Mouse (Mus musculus) frontal cortex, adult (tissue): ENCODE data around the gene Inppl1.

Experiments
- ATAC-seq: cut with Nextera tagmentation; 2 replicates; pipeline ENCODE4 v1.9.2; 2017; ENCODE audit warnings: mild to moderate bottlenecking, moderate library complexity, mixed read lengths; ENCODE audit not compliant: low TSS enrichment

The Inppl1 gene

DNA sequence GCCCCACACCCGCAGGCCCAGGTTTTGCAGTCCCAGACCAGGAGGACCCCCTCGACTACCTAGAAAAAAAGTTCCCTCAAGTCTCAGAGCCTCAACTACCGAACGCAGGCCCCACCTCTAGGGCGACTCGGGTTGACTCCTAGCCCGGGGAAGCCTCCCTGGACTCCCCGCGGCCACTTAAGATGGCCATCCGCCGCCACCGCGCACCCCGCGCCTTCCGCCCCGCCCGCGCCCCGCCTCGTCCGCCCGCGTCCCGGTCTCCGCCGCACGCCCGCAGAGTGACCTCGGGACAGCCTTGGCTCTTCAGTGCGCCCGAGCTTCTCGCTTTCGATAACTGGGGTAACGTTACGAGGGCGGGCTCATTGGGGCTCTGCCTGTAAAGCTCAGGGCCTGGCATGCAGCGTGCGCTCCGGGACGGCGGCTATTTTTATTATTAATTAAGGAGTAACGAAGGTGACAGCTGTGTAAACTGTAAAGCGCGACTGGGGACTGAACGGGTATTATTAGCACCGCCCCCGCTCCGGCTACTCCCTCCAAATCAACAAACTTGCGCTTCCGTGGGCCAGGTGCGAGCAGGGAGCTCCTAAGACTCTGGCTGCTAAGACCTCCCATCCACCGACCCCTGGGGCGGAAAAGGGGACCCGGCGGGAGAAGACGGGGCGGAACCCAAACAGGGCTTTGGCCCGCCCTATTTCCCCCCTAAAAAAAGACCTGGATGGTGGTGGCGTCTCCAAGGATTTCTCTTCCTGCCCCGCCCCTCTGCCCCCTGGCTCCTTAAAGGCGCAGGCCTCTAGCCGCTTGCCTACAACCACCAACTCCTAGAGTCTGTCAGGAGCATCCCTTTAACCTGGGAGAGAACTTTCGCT lies at the start of gene Inppl1:
Gene Inppl1, minus strand, starts transcription at position 624 of the 866 bp plus-strand sequence.
- ATAC-seq, result peak; percentile 85

DNA sequence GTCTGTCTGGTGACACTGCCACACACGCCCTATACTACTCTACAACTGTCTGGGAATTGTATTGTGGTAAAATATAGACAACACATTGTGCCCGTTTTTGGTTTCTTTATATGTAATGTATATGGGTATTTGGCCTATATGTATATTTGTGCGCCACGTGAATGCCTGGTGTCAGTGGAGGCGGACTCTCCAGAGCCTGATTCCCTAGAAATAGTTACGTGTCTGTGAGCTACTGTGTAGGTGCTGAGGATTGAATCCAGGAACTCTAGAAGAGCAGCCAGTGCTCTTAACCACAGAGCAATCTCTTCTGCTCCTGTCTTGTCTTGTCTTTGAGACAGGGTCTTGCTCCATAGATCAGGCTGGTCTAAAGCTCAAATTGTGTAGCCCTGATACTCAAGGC lies 48.2 kb upstream of the Inppl1 start:
- peak; percentile 91 for ATAC-seq

DNA sequence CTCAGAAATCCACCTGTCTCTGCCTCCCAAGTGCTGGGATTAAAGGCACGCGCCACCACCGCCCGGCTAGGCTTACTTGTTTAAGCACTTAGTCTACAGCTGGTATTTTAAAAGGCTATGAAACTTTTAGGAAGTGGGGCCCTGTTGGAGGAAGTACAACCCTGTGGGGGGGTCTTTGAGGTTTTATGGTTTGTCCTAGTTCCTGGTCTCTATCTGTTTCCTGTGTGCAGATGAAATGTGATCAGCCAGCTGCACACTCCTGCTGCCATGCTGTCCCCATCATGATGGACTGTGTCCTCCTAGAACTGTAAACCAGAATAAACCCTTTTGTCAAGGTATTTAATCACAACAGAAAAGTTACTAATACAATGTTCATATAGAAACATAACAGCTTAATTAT lies 46.1 kb upstream of the Inppl1 start:
- ATAC-seq, result no peak

DNA sequence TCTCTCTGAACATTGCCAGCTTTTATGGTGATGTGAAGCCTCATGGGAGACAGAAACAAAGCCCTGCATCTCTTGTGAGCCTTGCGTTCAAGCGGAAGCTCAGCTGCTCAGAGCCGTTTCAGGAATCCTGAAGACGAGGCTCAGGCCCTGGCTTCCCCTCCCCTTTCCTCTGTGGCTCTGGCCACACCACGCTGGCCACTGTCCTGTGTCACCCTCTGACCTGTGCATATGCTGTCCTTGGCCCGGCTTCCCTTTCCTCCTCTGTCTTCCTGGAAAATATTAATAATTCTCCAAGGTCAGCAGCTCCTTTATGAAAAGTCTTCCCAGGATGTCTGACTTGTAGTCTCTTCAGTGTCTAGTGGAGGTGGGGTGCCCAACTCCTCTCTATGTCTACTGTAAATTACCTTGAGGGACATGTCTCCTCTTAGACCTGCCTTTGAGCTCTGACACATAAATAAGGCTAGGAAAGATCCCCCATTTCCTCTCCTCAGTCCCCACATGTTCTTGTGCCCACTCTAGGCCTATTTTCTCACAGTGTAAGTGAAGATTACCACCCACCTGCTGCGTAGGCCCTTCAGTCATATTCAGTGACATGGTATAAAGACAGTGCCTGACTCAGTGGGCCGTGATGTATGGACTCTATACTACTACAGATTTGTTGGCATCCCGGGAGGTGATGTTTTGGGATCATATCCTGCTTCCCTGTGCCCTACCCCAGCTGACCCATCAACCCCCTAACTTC lies 44.6 kb upstream of the Inppl1 start:
- ATAC-seq, result peak; percentile 60; the same call in 1 of the 2 replicates

GRCm38 (mm10) chr7:101880855-101881254 lies 42.8 kb upstream of the Inppl1 start:
- ATAC-seq, result no peak

DNA sequence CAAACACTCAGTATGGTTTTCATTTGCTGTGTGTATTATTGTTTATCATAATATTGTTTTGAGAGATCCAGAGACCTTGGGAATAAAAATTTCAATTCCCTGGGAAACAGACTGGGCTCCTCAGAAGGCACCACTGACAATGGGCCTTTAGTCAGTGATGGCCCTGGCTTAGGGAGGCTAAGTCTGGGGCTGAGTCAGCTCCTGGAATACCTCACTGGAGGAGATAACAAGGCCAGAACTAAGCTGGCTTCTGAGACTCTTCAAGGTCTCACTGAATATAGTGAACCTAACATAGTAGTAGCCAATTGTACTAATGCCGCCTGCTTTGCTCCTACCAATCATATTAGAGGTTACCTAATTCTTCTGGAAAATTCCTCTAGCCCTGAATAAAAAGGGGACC lies 37.9 kb upstream of the Inppl1 start:
- ATAC-seq, result no peak

DNA sequence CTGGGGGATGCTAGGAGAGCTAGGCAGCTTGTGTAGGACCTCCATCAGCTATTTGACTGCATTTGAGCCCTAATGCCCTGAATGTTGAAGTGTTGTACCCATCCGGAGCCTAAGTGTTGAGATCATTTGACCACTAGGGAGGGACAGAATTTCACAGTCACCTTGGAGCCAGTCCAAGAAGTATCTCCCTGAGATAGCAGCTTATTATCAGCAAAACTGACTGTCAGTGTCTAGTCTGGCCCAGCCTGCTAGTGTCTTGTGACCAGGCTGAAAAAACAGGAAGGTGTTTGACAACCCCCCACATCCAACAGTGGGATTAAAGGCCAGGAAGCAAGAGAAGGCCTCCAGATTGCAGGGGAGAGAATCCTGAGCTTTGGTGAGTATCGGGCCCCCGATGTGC lies 33.3 kb upstream of the Inppl1 start:
- ATAC-seq, result no peak

DNA sequence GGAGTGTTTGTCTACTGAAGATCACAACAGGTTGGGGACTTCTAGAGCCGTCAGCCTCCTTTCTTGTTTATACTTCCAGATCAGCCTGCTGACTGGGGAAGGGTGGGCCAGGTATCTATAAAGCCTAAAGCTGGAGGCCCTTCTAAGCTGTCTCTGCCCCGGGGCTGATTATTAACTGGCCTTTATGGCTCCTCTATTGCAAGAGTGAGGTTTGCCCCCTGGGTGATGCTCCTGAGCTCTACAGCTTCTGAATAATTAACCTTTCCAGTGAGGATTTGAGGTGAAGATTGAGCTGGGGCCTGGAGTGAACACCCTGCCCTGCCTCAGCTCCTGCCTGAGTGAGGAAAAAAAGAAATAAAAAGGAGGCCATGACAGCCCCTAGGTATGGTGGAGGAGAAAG lies 32.6 kb upstream of the Inppl1 start, which contains the start of gene Folr1:
Gene Folr1, minus strand, starts transcription at position 160 of the 400 bp plus-strand sequence.
- no peak for ATAC-seq

GRCm38 (mm10) chr7:101869163-101869500 lies 31.1 kb upstream of the Inppl1 start:
- ATAC-seq, result no peak

DNA sequence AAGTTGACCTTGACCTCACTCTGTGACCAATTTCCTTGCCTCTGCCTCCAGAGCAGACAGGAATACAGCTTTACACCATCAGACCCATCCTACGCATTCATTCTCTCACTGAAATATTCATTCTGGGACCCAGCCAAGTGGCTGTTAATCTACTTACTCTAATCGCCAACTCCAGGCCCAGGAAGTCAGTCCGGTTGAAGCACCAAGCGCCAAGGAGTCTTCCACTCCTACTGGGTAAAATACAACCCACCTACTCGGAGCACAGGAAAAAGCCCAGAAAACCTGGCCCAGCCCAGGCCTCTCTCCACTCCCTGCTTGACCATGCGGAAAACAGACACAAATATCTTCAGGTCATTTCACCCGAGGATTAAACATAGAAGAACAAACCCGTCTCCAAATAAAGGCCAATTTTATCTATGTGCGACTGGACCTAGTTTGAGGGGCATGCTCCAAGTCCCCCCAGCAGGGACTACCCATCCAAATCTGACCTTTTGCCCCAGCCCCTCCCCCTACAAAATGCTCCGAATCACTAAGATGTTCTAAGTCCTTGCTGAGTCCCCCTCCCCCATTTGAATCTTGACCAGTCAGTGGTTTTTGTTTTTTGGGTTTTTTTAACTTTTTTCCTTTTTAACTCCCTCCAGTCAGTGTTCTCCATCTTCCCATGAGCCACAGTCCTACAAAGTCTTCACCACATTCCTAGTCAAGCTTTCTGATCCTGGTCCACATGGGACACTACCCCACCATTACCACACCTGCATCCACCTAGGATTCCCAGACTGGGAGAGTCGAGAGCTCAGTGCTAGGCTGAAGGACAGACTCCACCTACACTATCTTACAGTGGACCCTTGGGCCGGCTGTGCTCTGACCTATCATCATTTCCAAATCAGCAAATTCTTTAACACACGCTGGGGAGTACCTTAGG lies 30.5 kb upstream of the Inppl1 start:
- ATAC-seq, result no peak

DNA sequence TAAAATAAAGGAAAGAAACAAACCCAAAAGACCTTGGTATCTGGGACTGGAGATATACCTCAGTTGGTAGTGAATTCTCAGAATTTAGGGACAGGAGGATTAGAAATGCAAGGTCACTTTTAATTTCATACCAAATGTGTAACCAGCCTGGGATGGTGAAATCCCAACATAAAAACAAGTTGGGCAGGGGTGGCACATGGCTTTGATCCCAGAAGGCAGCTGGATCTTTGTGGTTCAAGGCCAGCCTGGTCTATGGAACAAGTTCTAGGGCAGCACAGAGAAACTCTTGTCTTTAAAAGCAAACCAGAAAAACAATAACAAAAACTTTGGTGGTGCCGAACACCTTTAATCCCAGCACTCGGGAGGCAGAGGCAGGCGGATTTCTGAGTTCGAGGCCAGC lies 29.5 kb upstream of the Inppl1 start:
- ATAC-seq, result no peak

GRCm38 (mm10) chr7:101866491-101867265 lies 28.6 kb upstream of the Inppl1 start:
- ATAC-seq, result no peak

GRCm38 (mm10) chr7:101863415-101863814 lies 25.4 kb upstream of the Inppl1 start, which contains the start of gene Anapc15:
Gene Anapc15, plus strand, starts transcription at chr7:101863715.
- no peak for ATAC-seq

DNA sequence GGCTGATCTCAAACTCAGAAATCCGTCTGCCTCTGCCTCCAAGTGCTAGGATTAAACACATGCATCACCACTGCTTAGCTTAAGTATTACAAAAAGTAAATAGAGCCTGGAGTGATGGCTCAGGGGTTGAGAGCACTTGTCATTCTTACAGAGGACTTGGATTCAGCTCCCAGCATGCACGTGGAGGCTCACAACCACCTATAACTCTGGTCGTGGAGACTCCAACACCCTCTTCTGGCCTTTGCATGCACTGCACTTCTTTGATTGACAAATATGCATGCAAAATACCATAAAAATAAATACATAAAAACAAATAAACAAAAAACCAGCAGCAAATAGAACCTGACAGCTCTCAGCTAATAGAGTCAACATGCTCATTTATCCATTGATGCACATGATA lies 24.3 kb upstream of the Inppl1 start:
- no peak for ATAC-seq

DNA sequence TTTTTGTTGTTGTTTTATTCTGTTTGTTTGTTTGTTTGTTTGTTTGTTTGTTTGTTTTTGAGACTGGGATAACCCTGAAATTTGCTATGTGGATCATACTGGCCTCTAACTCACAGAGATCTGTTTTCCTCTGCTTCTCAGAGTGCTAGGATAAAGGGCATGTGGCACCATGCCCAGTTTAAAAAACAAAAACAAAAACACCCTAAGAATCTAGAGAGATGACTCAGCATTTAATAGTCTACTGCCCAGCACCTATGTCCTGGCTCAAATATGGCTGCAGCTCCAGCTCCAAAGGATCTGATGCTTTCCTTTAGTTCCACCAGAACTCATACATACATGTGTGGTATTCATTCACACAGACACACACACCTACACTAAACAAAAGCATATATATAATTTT lies 22.9 kb upstream of the Inppl1 start:
- ATAC-seq, result no peak

DNA sequence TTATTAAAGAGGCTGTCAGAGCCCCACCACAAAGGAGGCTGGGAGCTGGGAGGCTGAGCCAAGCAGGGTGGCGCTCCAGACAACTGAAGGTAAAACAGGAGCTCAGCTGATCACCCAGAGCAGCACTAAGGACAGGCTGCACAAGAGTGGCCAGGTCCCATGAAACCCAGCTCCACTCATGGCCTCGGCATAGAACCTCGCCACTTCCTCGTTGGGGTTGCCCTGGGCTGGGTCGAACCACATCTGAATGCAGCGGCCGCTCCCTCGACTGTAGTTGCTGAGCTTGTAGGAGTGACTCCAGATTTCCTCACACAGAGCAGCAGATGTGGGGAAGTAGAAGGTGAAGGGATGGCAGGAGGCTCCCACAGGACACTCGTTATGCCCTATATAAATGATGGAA lies 20.3 kb upstream of the Inppl1 start:
- ATAC-seq, result no peak

- ATAC-seq, result no peak
Observed at GRCm38 (mm10) chr7:101857094-101857493, 19.1 kb upstream of the Inppl1 start, which contains the start of gene Folr2. Gene Folr2, minus strand, starts transcription at chr7:101857194.

- no peak for ATAC-seq
Observed at GRCm38 (mm10) chr7:101853816-101854215, 15.8 kb upstream of the Inppl1 start.

- no peak for ATAC-seq
Observed at GRCm38 (mm10) chr7:101852846-101853245, 14.8 kb upstream of the Inppl1 start.

- no peak for ATAC-seq
Observed at GRCm38 (mm10) chr7:101851689-101852088, 13.7 kb upstream of the Inppl1 start.

DNA sequence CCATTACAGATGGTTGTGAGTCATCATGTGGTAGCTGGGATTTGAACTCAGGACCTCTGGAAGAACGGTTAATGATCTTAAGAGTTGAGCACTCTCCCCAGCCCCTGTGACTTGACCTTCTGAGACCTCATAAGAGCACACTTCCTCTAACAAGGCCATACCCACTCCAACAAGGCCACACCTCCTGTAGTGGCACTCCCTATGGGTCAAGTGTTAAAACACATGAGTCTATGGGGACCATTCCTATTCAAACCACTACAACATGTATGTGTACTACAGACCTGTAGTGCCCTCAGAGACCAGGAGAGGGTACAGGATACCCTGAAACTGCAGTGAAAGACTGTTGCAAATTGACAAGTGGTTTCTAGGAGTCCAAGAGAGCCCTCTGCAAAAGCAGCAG lies 9.9 kb upstream of the Inppl1 start:
- no peak for ATAC-seq
